Mouse (Mus musculus) 3T3-L1 (cell line): ENCODE measurements around the gene Fosl1.

Source experiments
- DNase-seq: peaks from one replicate; pipeline ENCODE4 v3.0.0-alpha.2; 2015; ENCODE audit warnings: low read depth, low spot score

Fosl1 gene

GRCm38 (mm10) chr19:5424782-5425741, 22.3 kb upstream of the Fosl1 start, which contains the start of the genes Drap1 and AI837181:
Gene Drap1 (minus strand): TSS chr19:5424979.
Gene AI837181 (plus strand): TSS chr19:5425144.
- peak; percentile 98 for DNase-seq

- DNase-seq = no peak
These were observed 21.3 kb upstream of the Fosl1 start for GRCm38 (mm10) chr19:5425906-5426565.

- DNase-seq = no peak
These were observed 20.6 kb upstream of the Fosl1 start for GRCm38 (mm10) chr19:5426640-5427290.

- DNase-seq = peak; percentile 87
These were observed 19.3 kb upstream of the Fosl1 start for GRCm38 (mm10) chr19:5428083-5428482.

- peak; percentile 83 for DNase-seq
These were observed 18.1 kb upstream of the Fosl1 start for GRCm38 (mm10) chr19:5429219-5429618.

- peak; percentile 98 for DNase-seq
These were observed 17.5 kb upstream of the Fosl1 start for GRCm38 (mm10) chr19:5429806-5430205.

GRCm38 (mm10) chr19:5430408-5430807, 16.9 kb upstream of the Fosl1 start:
- peak; percentile 49 for DNase-seq

- DNase-seq = peak; percentile 94
These were observed 15.4 kb upstream of the Fosl1 start for GRCm38 (mm10) chr19:5431911-5432464.

- DNase-seq = peak; percentile 97
These were observed 14.1 kb upstream of the Fosl1 start for GRCm38 (mm10) chr19:5432992-5433852.

- DNase-seq = peak; percentile 68
These were observed 13.4 kb upstream of the Fosl1 start for GRCm38 (mm10) chr19:5433951-5434350.

GRCm38 (mm10) chr19:5444371-5444908, 2.9 kb upstream of the Fosl1 start:
- DNase-seq = peak; percentile 84

- DNase-seq = peak; percentile 98
These were observed 2.4 kb upstream of the Fosl1 start for GRCm38 (mm10) chr19:5444954-5445353.

- no peak for DNase-seq
These were observed 1.6 kb upstream of the Fosl1 start for GRCm38 (mm10) chr19:5445747-5446146.

- DNase-seq = peak; percentile 80
These were observed 1.2 kb downstream of the Fosl1 start for GRCm38 (mm10) chr19:5448354-5449150.

GRCm38 (mm10) chr19:5449673-5450072, 2.3 kb downstream of the Fosl1 start:
- peak; percentile 65 for DNase-seq

- DNase-seq = peak; percentile 86
These were observed 4.4 kb downstream of the Fosl1 start for GRCm38 (mm10) chr19:5451766-5452165.

- DNase-seq = no peak
These were observed 7.7 kb downstream of the Fosl1 start for GRCm38 (mm10) chr19:5455037-5455436.

- no peak for DNase-seq
These were observed 8.2 kb downstream of the Fosl1 start for GRCm38 (mm10) chr19:5455568-5455967.

- peak; percentile 56 for DNase-seq
These were observed 9.0 kb downstream of the Fosl1 start for GRCm38 (mm10) chr19:5456241-5456921.
